Mouse (Mus musculus) macrophage (primary cell): ENCODE measurements around the gene Gm30302. TPM values are rescaled to one million over a fixed set of nuclear protein-coding genes. Genes with fewer than 3 reads are reported as not detected.
"Not testable (repeated sequence)": the region's sequence is repeated elsewhere in the genome, so short reads cannot be mapped to it uniquely, and the experiment has no call there.

Experiments used
- H3K27ac ChIP-seq: fragments of 350-480 bp; formaldehyde crosslinking; 2 replicates; pipeline ENCODE4 v1.9.0; 2021
- H3K36me3 ChIP-seq: fragments of 350-480 bp; formaldehyde crosslinking; 2 replicates; pipeline ENCODE4 v1.9.0; 2021; ENCODE audit errors: inconsistent target
- H3K4me3 ChIP-seq: fragments of 350-480 bp; formaldehyde crosslinking; 2 replicates; pipeline ENCODE4 v1.9.0; 2021; ENCODE audit errors: inconsistent target
- H3K79me2 ChIP-seq: fragments of 350-480 bp; formaldehyde crosslinking; 2 replicates; pipeline ENCODE4 v1.9.0; 2021; ENCODE audit errors: inconsistent target
- WGBS: methylation state at CpG from one replicate; pipeline ENCODE4 v1.1.7; 2026; ENCODE audit warnings: inconsistent platforms; ENCODE audit not compliant: missing documents; 5-methylcytosine and 5-hydroxymethylcytosine counted together
- polyA plus RNA-seq: library from polyadenylated mRNA; stranded (reverse); fragments of 250-400 nt; gene quantifications from 3 replicates; pipeline ENCODE4 v1.2.4, GENCODE M21; 2018; ENCODE audit warnings: inconsistent platforms
- total RNA-seq, 78 experiments: library from RNA; depleted of rRNA; stranded (reverse); fragments of 250-400 nt; gene quantifications; 1 replicate in 9 of 78; 2 replicates in 24 of 78; 3 replicates in 43 of 78; 4 replicates in 2 of 78; pipeline ENCODE4 v1.2.4; 2018; ENCODE audit warnings: inconsistent platforms in 56 of 78

The Gm30302 gene
- not detected for total RNA-seq (2018; cell fraction: chromatin; rRNA removed)
- total RNA-seq (2018; cell fraction: cytosol; rRNA removed) = not detected
- not detected for total RNA-seq (2018; cell fraction: nucleus; rRNA removed)
- not detected in 3 replicates for polyA plus RNA-seq

DNA sequence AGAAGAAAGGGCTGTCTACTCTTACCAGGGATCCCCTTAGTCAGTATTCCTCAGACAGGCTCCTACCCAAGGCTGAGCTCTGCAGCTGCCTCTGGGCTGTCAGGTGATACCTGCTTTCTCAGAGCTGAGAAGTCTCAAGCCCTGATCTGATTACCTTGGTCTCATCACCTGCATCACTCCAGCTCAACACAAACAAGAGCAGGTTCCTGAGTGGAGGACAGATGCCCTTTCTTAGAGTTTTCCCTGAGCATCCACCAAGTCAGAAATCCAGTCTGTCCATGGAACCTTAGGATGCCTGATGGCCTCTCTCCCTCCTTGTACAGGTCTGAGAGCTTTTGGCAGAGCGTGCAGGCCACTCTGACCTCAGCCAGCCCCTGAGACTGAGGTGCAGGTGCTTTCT, at the start of gene Gm30302:
Gene Gm30302, minus strand, starts transcription at position 101 of the 400 bp plus-strand sequence.
- H3K4me3 ChIP-seq = no peak within 1 kb of the TSS
- no peaks in the 10 kb centered on the region for H3K36me3 ChIP-seq
- 80% methylated on average over 1 of the region's 1 CpGs for WGBS
- H3K79me2 ChIP-seq = no peaks in the 10 kb centered on the region
- H3K27ac ChIP-seq = no peak within 1 kb of the TSS

DNA sequence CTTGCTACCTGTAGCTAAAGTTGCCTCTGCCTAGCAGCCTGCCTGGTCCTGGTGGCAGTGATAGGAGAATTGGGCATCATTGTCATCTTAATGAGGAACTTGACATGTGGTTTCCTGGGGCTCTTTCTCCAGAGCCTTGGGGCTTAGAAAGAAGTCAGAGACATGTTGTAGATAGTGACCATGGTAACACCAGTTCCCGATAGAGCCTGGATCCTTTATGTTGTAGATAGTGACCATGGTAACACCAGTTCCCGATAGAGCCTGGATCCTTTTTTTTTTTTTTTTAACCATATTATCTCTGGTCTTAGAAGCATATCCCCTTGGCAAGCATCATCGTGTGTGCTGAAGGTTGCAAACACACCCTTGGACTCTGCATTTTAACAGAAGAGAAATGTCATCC, 48.0 kb upstream of the Gm30302 start:
- 46% methylated on average over 3 of the region's 3 CpGs for WGBS
- Histone ChIP-seq H3K36me3 (no peaks in the 10 kb centered on the region), H3K79me2 (no peaks in the 10 kb centered on the region), H3K4me3 (no peak overlapping the region), H3K27ac (no peak overlapping the region)

GRCm38 (mm10) chr13:49846141-49846540, 47.3 kb upstream of the Gm30302 start:
- 79% methylated on average over 3 of the region's 3 CpGs for WGBS
- no peak overlapping the region for H3K27ac ChIP-seq
- H3K36me3 ChIP-seq = no peaks in the 10 kb centered on the region
- H3K4me3 ChIP-seq = no peak overlapping the region
- no peaks in the 10 kb centered on the region for H3K79me2 ChIP-seq

GRCm38 (mm10) chr13:49845663-49846062, 46.9 kb upstream of the Gm30302 start:
- Histone ChIP-seq H3K79me2 (no peaks in the 10 kb centered on the region), H3K27ac (no peak overlapping the region)
- WGBS = 55% methylated on average over 3 of the region's 3 CpGs

GRCm38 (mm10) chr13:49844071-49844470, 45.3 kb upstream of the Gm30302 start:
- Histone ChIP-seq H3K27ac (no peak overlapping the region), H3K79me2 (no peaks in the 10 kb centered on the region), H3K36me3 (no peaks in the 10 kb centered on the region), H3K4me3 (no peak overlapping the region)
- WGBS = 79% methylated on average over 5 of the region's 5 CpGs

More at GRCm38 (mm10) chr13:49845663-49846062, 46.9 kb upstream of the Gm30302 start:
- Histone ChIP-seq H3K36me3 (no peaks in the 10 kb centered on the region), H3K4me3 (no peak overlapping the region)

GRCm38 (mm10) chr13:49841186-49841585, 42.4 kb upstream of the Gm30302 start:
- Histone ChIP-seq H3K4me3 (no peak overlapping the region), H3K36me3 (no peaks in the 10 kb centered on the region), H3K79me2 (no peaks in the 10 kb centered on the region), H3K27ac (no peak overlapping the region)

DNA sequence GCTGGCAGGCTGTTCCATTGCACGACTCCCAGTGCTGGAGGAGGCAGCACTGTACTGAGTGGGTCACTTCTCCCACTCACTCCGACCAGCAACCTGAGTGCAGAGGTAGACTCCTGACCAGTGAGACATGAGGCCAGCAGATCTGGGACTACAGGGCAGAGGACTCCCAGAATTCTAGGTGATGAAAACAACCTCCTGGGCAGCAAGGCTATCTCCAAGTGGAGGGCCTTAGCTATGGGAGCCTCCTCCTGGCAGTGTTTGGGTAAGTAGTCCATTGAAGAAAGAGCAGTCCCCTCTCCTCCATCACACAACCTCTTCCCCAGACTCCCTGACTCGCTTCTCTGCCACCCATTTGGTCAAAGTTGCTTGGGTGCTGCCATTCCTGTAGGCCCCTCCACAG, 31.6 kb upstream of the Gm30302 start:
- 79% methylated on average over 3 of the region's 3 CpGs for WGBS

GRCm38 (mm10) chr13:49825300-49825699, 26.5 kb upstream of the Gm30302 start:
- H3K4me3 ChIP-seq = no peak overlapping the region
- no peak overlapping the region for H3K27ac ChIP-seq
- 78% methylated on average over 4 of the region's 4 CpGs for WGBS
- no peaks in the 10 kb centered on the region for H3K36me3 ChIP-seq
- H3K79me2 ChIP-seq = no peaks in the 10 kb centered on the region

More for the DNA sequence above, 31.6 kb upstream of the Gm30302 start:
- no peaks in the 10 kb centered on the region for H3K36me3 ChIP-seq
- H3K4me3 ChIP-seq = no peak overlapping the region
- no peaks in the 10 kb centered on the region for H3K79me2 ChIP-seq
- no peak overlapping the region for H3K27ac ChIP-seq

GRCm38 (mm10) chr13:49814958-49815357, 16.2 kb upstream of the Gm30302 start:
- WGBS = 34% methylated on average over 3 of the region's 3 CpGs
- Histone ChIP-seq H3K36me3 (no peaks in the 10 kb centered on the region), H3K79me2 (no peaks in the 10 kb centered on the region), H3K4me3 (no peak overlapping the region), H3K27ac (no peak overlapping the region)

DNA sequence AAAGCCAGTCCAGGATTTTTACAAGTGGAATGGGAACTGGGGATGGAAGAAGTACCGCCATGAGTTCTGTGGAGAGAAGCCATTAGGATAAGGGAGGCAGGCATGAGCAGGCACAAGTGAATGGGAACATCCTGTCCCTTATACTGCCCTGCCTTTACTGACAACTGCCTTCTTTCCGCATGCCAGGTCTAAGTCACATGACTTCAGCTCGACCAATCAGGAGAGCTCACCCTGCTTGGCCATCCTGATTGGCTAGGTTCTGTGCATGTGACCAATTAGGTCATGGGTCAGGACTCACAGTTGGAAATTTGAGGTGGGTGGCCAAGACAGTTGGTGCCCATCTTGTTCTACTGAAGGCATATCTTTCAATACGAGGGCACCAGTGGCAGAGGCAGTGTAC, 15.6 kb upstream of the Gm30302 start:
- Histone ChIP-seq H3K36me3 (no peaks in the 10 kb centered on the region), H3K27ac (no peak overlapping the region), H3K4me3 (no peak overlapping the region), H3K79me2 (no peaks in the 10 kb centered on the region)
- 95% methylated on average over 4 of the region's 4 CpGs for WGBS

- WGBS = 75% methylated on average over 1 of the region's 1 CpGs
- H3K36me3 ChIP-seq = no peaks in the 10 kb centered on the region
Observed at GRCm38 (mm10) chr13:49807146-49807545, 8.3 kb upstream of the Gm30302 start.

DNA sequence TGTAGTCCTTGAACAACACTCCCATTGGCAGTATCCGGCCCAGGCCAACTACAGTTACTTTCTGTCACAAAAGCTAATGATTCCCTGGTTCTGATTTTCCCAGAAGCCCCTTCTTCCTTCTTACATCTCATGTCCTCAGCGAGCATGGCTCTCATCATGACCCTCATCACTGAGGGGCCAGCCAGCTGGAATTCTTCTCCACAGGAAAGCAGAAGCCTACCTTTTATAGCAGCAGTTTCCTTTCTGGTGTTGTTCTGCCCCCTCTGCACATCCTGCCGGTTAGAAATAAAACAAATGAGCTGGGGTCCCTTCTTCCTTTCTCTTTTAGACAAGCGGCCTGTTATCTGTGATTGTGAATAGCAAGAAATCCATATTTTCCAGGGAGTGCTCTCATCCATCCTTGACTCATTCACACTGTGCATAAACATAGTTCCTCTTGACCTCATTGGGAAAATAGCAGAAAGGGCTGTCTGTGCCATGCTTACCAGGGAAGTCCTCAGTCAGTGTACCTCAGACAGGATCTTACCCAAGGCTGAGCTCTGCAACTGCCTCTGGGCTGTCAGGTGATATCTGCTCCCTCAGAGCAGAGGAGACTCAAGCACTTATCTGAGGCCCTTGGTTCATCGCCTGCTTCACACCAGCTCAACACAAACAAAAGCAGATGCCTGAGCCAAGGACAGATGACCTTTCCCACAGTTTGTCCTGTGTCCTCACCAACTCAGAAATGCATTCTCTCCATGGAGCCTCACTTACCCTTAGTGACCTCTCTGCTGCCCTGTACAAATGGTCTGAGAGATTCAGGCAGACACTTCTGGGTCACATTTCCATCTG, 10.0 kb downstream of the Gm30302 start:
- WGBS = 48% methylated on average over 5 of the region's 5 CpGs
- Histone ChIP-seq H3K27ac (no peak overlapping the region), H3K36me3 (no peaks in the 10 kb centered on the region), H3K4me3 (no peak overlapping the region), H3K79me2 (no peaks in the 10 kb centered on the region)

More at GRCm38 (mm10) chr13:49807146-49807545, 8.3 kb upstream of the Gm30302 start:
- Histone ChIP-seq H3K27ac (no peak overlapping the region), H3K4me3 (no peak overlapping the region), H3K79me2 (no peaks in the 10 kb centered on the region)

DNA sequence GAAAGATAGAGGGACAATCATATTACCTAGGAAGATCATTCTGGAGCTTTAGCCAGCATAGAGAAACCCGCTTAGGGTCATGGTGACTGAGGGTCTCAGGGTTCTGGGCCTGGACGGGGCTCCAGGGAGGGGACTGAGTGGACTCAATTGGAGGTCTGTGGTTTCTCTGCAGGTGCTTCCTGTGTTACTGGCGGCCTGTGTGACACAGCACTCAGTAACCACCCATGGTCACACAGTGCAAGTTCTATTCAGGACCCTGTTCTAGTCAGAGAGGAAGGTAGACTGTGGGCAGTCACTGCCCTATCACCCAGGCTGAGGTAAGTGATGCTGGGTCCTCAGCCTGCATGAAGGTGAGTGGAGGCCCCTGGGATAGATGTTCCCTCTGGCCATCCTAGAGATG, 14.9 kb downstream of the Gm30302 start:
- 19% methylated on average over 3 of the region's 3 CpGs for WGBS
- H3K79me2 ChIP-seq = no peaks in the 10 kb centered on the region
- no peak overlapping the region for H3K4me3 ChIP-seq
- H3K36me3 ChIP-seq = no peaks in the 10 kb centered on the region
- no peak overlapping the region for H3K27ac ChIP-seq

GRCm38 (mm10) chr13:49771536-49771935, 27.3 kb downstream of the Gm30302 start:
- not testable (repeated sequence) for H3K27ac ChIP-seq, H3K36me3 ChIP-seq, H3K4me3 ChIP-seq, H3K79me2 ChIP-seq

- Histone ChIP-seq H3K79me2 (no peaks in the 10 kb centered on the region), H3K27ac (no peak overlapping the region), H3K4me3 (no peak overlapping the region), H3K36me3 (no peaks in the 10 kb centered on the region)
- WGBS = 86% methylated on average over 15 of the region's 16 CpGs
Observed at GRCm38 (mm10) chr13:49769111-49769510, 29.7 kb downstream of the Gm30302 start.
